Mouse (Mus musculus) bone marrow macrophage, adult 2 months (primary cell): ENCODE measurements at regions not wholly inside any gene's neighbourhood (a gene's known extent, or its start where the extent isn't known, plus 50 kb on each side); places are given as distances from the start of the nearest gene placed in this dataset.

Source experiments
- H3K27ac ChIP-seq: 2 replicates; pipeline ENCODE4 v1.5.1; 2012; ENCODE audit warnings: low read depth, low read length; ENCODE audit not compliant: insufficient read depth
- H3K4me1 ChIP-seq: 2 replicates; pipeline ENCODE4 v1.6.1; 2012; ENCODE audit warnings: low read length; ENCODE audit not compliant: control insufficient read depth, insufficient read depth
- H3K4me3 ChIP-seq: 2 replicates; pipeline ENCODE4 v1.5.1; 2012; ENCODE audit warnings: mild to moderate bottlenecking, low read length, moderate library complexity; ENCODE audit not compliant: insufficient read depth
- CTCF ChIP-seq: IDR thresholded peaks from 2 replicates; pipeline ENCODE4 v1.5.1; 2012; ENCODE audit warnings: low read depth, mild to moderate bottlenecking, low read length, moderate library complexity
- POLR2A ChIP-seq: IDR thresholded peaks from 2 replicates; pipeline ENCODE4 v1.6.1; 2012; ENCODE audit warnings: mild to moderate bottlenecking, low read depth, low read length, borderline replicate concordance

DNA sequence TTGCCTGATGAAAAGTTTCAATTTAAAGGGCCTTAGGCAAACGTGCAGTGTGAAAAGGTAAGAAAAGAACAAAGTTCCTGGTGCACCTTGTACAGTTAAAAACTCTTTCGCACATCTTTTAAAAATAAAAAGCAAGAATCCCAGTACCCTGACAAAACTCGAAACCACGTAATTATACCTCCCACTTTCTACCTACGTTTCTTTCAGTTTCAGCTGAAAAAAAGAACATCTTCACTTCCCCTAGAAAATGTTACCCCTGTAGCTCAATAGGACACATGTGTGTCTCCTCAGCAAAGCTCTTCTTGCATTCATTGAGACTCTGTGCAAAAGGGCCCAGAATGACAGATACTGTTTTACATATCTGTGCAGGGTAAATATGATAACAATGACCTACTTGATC is 113.2 kb downstream of the Spry2 start:
- Histone ChIP-seq H3K27ac (no peak overlapping the region), H3K4me3 (no peak overlapping the region), H3K4me1 (peaks cover 10% of the 10 kb centered on the region)
- TF ChIP-seq CTCF: no peak
- TF ChIP-seq POLR2A: no peak

GRCm38 (mm10) chr14:105779760-105780159 is 116.9 kb downstream of the Spry2 start:
- TF ChIP-seq CTCF (no peak), POLR2A (no peak)

GRCm38 (mm10) chr14:105779349-105779748 is 117.3 kb downstream of the Spry2 start:
- H3K27ac ChIP-seq: no peak overlapping the region
- TF ChIP-seq POLR2A (no peak), CTCF (no peak)
- peaks cover 12% of the 10 kb centered on the region for H3K4me1 ChIP-seq
- no peak overlapping the region for H3K4me3 ChIP-seq

More at GRCm38 (mm10) chr14:105779760-105780159, 116.9 kb downstream of the Spry2 start:
- Histone ChIP-seq H3K4me1 (peaks cover 12% of the 10 kb centered on the region), H3K27ac (no peak overlapping the region), H3K4me3 (no peak overlapping the region)

GRCm38 (mm10) chr14:105773674-105774073 is 122.9 kb downstream of the Spry2 start:
- Histone ChIP-seq H3K4me3 (no peak overlapping the region), H3K27ac (no peak overlapping the region), H3K4me1 (peaks cover 7% of the 10 kb centered on the region)
- no peak for TF ChIP-seq CTCF
- TF ChIP-seq POLR2A: no peak

DNA sequence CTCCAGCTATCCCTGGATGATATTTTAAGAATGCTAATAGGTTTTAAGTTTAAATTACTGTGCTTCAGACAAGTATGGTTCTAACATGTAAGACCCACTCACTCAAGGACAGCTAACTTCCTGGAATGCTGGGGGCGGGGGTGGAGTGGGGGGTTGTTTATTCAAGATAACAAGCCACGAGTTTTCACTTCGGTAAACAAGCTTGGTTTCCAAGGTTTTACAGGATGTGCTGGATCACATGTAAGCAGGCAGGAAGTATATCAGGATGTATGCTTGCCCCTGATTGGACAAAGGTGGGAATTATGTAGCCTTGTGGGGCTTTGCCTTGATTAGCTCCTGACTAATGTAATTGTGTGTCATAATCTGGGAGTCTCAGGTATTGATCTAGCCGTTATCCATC is 129.5 kb downstream of the Spry2 start:
- H3K27ac ChIP-seq: no peak overlapping the region
- H3K4me1 ChIP-seq: no peaks in the 10 kb centered on the region
- TF ChIP-seq POLR2A (no peak), CTCF (no peak)
- H3K4me3 ChIP-seq: no peak overlapping the region

DNA sequence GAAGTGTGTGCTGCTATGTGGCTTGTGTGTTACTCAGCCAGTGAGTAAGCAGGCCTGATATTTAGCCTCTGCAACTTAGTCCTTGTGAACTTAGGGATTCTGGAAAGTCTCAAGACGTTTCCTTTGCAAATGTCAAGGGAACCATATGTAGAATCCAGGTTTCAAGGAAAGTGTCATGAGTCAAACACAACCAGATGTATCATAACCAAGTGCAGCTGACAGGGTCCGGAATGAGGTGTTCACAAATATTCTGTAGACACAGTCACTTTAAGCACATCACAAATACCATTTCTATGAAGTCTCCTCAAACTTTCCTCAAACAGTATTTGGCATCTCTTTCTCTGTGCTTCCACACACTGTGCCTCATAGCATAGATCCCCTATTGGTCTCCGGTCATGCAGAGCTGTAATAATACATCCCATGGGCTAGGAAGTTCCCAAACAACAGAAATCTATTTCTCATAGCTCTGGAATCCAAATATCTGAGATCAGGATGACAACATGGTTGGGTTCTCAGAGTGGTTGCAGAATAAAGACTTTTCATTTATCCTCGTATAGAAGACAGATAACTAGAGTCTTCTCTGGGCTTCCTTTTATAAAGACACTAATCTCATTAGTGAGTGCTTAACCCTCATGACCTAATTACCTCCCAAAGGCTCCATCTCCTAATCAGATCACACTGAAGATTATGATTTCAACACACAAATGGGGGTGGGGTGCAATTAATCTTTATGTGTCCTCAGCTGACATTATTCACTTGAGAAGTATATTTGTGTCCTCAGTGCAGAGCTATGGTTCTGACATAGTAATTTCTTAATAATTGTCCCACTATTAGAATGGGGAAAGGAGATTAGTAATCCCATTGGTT is 143.9 kb downstream of the Spry2 start:
- Histone ChIP-seq H3K27ac (no peak overlapping the region), H3K4me3 (no peak overlapping the region), H3K4me1 (peaks cover 7% of the 10 kb centered on the region)
- no peak for TF ChIP-seq CTCF
- no peak for TF ChIP-seq POLR2A

DNA sequence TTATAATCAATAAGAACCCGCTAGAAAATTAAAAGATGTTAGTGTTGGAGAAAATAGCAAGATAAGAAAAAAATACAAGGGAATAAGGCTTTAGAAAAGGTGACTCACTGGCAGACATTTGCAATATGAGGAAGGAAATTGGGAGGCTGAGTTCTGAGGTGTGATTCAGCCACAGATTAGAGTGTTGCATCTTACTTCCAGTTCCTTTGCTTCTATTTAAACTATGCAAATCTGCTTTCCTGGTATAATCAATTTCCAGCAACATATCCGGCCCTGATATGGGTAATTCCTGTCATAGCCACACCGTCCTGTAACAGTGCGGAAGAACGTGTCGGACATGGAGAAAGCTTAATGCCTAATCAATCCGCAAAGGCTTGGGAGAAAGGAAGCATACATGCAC is 144.9 kb downstream of the Spry2 start:
- TF ChIP-seq CTCF (no peak), POLR2A (no peak)

DNA sequence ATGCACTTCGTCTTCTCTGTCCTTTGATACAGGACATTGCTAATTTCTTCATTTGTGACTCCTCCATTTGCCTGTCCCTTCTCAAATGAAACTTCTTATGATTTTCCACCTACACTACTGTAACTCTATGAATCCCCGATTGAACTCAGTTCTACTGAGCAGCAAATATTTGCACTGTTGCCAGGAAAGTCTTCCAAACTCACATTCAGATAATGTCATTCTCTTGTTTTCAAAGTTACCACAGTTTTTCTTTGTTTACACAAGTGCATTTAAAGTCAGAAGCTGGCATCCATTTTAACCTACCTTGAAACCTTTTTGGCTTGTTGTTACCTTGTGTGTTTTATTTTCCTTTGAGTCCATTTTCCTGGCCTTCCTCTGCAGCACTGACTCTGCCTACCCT is 152.0 kb downstream of the Spry2 start:
- no peak overlapping the region for H3K27ac ChIP-seq
- H3K4me1 ChIP-seq: no peaks in the 10 kb centered on the region
- TF ChIP-seq CTCF (no peak), POLR2A (no peak)
- H3K4me3 ChIP-seq: no peak overlapping the region

More for the DNA sequence above, 144.9 kb downstream of the Spry2 start:
- Histone ChIP-seq H3K27ac (no peak overlapping the region), H3K4me3 (peak overlapping the region; percentile 16; the same call in 1 of the 2 replicates), H3K4me1 (peaks cover 7% of the 10 kb centered on the region)

- Histone ChIP-seq H3K4me1 (no peaks in the 10 kb centered on the region), H3K27ac (no peak overlapping the region), H3K4me3 (no peak overlapping the region)
- TF ChIP-seq CTCF: no peak
- no peak for TF ChIP-seq POLR2A
Measured at GRCm38 (mm10) chr14:105744125-105744524, 152.5 kb downstream of the Spry2 start.

DNA sequence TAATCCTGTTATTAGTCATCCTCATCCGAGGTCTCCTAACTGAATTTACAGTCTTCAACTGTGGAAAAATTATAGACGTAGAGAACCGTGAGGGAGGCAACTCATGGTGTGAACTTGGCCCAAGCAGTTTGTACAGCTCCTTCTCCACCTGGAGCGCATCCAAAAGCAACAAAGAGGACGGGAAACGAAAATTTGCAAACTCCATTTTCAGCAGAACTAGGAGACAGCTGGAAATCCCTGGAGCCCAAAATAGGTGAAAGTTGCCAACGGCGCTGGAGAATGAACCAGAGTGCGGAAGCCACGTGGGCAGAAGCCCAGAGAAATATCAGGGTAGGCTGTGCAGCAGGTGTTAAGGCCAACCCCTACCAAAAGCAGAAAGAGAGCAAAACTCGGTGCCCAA is 155.7 kb downstream of the Spry2 start:
- Histone ChIP-seq H3K4me1 (peaks cover 2% of the 10 kb centered on the region), H3K27ac (no peak overlapping the region), H3K4me3 (no peak overlapping the region)
- TF ChIP-seq CTCF (no peak), POLR2A (no peak)
